Mouse (Mus musculus): ENCODE results near the gene Myo16.

Gene Myo16

DNA sequence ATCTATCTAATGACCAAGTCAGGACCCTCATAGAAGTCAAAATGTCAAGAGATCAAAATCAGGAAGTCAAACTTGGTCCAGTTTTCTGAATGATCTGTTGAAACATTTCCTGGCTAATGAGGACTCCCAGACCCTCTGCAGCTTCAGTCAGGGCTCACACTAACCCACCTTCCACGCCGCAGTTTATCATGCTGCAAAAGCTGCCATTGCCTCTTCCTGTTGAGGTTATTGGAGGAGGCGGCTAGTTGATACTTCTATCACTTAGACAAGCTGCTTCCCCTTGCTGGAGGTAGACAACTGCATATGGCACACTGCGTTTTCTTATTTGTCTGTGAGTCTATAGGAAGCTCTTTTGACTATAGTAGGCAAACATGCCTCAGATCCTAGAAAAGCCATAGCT lies 116.4 kb downstream of the Myo16 start:
- ATAC-seq (ENCODE audit: insufficient number of reproducible peaks, low FRiP score, low TSS enrichment), result no peak

DNA sequence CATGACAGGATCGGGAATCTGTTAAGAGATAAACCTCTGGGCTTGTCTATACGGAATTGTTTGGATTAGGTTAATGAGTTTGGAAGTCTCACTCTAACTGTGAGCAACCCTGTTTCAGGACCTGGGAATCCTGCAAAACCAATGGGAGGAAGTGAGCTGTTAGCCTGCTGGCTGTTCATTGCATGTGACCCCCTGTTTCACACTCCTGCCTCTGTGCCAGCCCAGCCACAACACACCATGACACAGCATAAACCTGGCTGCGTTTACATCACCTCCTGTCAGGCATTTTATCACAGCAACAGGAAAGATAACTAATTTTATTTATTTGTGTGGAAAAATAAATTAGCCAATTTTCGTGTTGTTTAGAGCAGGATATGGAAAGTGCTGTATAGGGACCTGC lies 138.9 kb downstream of the Myo16 start:
- ATAC-seq (ENCODE audit: insufficient number of reproducible peaks, low FRiP score, low TSS enrichment), result no peak

DNA sequence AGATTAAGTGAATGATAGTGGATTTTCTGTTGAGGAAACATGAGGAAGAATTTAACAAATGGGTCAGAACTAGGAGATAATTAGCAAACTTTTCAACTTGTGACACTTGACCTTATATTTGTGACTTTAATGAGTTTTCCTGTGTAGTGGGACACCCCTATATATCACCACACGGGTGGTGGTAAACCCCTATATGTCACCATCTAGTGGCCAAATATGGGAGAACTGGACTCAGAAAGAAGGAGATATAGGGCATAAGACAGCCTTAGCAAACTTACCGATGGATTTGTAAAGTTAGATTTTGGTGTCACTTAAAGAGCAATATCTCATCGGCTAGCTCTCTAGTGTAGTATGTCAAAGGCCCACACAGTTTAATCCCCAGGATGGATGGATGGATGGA lies 147.1 kb downstream of the Myo16 start:
- no peak for ATAC-seq (ENCODE audit: insufficient number of reproducible peaks, low FRiP score, low TSS enrichment)

DNA sequence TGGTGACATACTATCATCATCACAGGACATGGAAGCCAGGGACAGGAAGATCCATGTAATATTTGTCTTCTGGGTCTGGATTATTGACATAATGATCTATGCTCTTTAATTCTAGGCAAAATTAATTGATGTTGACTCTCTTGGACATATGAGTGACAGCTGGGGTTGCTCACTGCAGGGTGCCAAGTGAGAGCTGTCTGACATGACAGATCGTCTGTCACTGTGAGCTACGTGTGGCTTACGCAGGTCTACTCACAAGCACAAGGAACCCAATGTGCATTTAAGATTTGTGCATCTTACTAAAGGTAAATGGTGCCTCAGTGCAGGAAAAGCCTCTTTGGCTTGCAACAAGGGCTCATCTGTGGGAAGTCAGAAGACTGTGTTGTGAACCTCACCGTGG lies 149.3 kb downstream of the Myo16 start:
- ATAC-seq (ENCODE audit: insufficient number of reproducible peaks, low FRiP score, low TSS enrichment), result no peak

DNA sequence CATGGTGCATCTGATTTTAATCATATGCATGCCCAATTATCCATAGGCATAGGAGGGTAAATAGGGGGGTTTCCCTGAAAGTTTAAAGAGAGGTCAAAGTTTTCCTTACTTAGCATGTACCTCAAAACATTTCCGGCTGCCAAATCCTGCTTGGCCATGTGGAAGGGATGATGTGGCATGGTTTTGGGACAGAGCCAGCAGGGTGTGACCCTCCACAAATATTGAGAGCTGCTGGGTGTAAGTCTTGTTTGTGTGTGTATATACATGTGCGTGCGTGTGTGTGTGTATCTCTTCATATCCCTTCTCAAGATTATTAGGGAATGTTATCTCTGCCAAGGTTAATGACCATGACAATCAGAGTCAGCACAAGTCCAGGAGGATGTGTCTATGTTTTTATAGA lies 150.3 kb downstream of the Myo16 start:
- ATAC-seq (ENCODE audit: insufficient number of reproducible peaks, low FRiP score, low TSS enrichment), result no peak

DNA sequence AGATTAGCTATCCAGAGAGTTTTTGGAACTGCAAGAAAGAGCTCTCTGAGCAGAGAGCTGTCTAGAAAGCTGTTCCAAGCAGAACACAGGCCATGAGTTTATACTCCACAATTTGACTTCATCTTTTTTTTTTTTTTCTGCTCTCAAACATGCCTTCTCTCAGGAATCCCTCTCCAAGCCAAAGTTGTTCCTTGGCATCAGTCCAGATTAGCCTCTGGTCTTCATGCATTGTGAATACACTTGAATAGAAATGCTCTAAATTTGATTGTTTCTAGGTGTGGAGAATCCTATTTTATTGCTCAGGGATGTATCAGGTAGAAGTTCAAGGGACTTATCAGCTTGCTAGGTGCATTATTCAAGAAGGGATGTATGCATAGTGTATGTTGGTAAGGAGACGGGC lies 151.0 kb downstream of the Myo16 start:
- no peak for ATAC-seq (ENCODE audit: insufficient number of reproducible peaks, low FRiP score, low TSS enrichment)

DNA sequence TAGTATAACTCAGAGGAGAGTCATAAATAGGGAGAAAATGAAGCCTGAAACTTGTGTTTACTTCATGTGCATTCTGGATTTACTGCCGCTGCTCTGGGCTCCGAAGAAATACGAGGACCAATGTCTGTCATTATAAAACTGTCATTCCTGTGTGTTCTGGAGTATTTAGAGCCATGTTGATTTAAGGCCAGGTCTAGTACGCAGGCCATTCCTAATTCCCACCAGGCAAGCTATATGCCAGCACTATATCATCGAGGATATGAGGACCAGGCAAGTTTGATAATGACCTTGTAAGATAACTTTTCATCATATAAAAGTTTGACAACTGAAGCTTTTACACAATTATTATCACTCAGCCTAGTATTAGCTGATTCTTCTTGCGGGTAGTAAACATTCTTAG lies 153.6 kb downstream of the Myo16 start:
- ATAC-seq (ENCODE audit: insufficient number of reproducible peaks, low FRiP score, low TSS enrichment), result no peak

DNA sequence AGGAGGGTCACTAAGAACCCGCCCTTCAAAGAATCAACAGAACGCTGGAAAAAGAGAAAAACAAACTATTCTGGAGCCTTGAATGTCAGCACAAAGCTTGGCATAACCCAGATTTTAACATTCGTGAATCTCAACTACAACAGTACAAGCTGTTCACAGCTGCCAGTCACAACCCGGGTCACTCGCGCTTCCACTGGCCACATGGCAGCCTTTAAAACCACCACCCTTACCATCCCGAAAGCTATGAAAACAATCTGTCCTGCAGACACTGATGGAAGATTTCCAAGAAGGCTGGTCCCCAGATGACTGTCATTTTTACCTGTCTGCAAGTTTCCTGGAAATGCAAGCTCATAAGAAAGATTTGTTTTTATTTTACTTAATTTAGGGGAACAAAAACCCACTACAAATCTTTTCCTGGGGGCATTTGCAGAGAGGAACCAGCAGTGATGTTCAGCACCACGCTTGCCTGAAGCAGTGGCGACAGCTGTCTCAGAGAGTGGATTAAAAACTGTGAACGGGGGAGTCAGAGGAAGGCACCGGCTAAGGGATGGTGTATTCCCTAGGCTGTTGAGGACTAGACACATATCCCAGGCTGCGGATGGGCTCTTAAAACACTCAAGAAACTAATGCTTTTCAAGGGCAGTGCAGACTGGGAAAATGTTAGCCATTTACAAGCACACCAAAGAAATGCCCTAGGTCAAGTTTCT lies 154.2 kb downstream of the Myo16 start:
- no peak for ATAC-seq (ENCODE audit: insufficient number of reproducible peaks, low FRiP score, low TSS enrichment)

DNA sequence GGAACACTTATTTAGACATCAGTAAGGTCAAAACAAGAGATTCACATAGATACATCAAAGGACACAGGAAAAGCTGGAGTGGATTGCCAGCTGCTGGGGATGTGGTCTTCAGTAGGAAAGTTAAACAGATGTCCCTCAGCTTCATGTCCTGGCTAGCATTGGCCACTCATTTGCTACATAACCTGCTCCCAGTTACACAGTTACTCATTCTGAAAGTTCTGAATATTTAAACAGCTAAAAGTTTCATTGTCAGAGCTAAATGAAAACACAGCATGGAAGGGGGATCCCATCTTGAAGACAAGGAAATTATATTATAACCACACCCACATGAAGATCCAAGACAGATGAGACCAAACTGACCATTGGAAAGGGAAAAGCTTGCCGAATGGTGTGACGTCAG lies 156.8 kb downstream of the Myo16 start:
- no peak for ATAC-seq (ENCODE audit: insufficient number of reproducible peaks, low FRiP score, low TSS enrichment)

DNA sequence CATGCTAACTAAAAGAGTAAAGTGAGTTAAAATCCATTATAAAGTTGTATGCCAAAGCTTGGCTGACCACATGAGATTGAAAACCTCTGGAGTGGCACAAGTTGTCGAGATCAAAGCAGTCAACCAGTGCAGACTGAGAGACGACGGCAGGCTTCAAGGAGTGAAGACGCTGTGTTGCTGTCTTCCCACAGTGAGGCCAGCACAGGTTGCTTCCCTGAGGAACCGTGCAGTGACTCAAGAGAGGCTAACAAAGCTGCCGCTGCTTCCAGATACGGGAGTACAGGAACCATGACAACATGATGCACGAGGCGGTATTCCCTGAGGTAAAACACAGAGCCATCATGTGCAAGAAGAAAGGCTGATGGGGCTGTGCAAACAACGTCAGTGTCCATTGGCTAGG lies 158.6 kb downstream of the Myo16 start:
- ATAC-seq (ENCODE audit: insufficient number of reproducible peaks, low FRiP score, low TSS enrichment), result no peak

DNA sequence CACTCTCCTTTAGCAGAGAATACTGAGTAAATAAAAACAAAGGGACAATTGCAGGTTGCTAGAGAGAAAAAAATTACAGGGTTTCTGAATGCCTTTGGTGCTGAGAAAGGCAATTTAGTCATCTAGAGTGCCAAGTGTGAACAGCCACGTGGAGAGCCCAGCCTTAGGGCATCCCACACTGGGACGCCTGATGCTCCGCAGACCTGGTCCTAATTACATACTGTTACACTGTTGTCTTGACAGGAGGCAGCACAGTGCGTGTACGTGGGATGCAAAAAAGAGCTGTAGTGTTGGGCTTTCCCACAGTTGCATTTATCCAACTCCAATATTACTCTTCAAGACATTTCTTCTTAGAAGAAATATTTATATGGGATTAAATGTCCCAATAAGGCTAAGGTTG lies 162.5 kb downstream of the Myo16 start:
- ATAC-seq (ENCODE audit: insufficient number of reproducible peaks, low FRiP score, low TSS enrichment), result no peak

DNA sequence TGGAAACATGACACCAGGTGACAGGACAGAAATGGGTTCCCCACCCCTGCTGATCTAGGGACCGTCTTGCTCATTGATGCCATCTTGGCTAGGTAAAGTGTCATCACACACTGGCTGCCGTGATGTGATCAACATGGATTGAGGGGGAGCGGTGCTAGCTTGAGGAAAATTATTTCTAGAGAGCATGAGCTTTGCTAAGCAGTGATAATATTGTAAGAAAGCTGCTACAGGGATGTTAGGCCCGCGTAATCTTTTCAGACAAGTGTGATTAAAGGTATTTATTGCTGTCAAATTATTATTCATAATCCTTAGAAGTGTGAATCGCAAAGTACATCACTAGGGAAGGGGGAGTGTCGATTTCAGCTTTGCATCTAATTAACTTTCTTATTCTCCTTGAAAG lies 164.4 kb downstream of the Myo16 start:
- no peak for ATAC-seq (ENCODE audit: insufficient number of reproducible peaks, low FRiP score, low TSS enrichment)

DNA sequence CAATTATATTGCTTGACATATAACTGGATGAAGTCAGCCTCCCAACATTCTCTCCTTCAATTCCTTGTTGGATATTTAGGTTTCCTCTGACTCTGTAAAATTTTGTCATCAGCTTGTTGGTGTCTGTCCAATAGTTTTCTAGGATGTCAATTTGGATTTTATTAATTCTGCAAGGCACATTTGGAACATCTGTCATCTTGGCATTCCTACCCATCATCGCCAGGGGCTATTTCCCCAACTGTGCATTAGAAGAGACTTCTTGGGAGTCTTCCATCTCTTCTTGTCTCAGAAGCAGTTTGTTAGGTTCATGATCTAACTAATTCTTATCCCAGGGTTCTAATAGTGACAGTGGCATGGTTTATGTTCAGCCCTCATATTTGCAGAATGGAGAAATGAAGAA lies 196.7 kb downstream of the Myo16 start:
- no peak for ATAC-seq (ENCODE audit: insufficient number of reproducible peaks, low FRiP score, low TSS enrichment)

DNA sequence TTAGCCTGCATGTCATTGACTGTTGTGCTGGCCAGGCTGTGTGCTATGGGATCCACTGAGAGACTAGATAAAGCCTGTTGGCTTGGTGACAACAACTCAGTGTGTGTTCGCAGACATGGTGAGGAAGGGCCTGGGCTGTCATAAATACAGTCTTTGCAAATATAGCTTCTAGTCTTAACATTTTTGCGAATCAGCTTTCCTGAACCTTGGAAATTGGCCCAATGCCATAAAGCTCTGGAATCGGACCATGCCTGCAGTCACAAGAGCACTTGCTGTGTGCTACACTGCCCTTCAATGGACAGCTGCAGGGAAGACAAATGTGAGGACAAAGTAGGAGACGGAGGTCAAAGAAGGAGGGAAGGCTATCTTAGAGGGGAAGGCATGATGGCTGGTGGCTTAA lies 205.0 kb downstream of the Myo16 start:
- ATAC-seq (ENCODE audit: insufficient number of reproducible peaks, low FRiP score, low TSS enrichment), result no peak

DNA sequence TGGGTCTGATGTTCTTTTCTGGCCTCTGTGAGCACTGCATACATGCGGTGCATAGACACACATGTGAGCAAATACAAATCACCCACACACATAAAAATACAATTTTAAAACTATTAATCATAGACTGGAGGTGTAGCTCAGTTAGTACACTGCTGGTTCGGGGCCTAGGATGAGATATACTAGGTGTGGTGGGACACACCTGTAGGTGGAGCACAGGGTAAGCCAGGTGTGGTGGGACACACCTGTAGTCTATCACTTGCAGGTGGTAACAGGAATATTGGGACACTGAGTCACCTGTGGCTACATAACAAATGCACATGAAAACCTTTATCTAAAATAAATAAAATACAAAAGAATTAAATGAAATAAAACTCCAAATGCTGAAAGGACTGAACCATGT lies 209.2 kb downstream of the Myo16 start:
- ATAC-seq (ENCODE audit: insufficient number of reproducible peaks, low FRiP score, low TSS enrichment), result no peak

DNA sequence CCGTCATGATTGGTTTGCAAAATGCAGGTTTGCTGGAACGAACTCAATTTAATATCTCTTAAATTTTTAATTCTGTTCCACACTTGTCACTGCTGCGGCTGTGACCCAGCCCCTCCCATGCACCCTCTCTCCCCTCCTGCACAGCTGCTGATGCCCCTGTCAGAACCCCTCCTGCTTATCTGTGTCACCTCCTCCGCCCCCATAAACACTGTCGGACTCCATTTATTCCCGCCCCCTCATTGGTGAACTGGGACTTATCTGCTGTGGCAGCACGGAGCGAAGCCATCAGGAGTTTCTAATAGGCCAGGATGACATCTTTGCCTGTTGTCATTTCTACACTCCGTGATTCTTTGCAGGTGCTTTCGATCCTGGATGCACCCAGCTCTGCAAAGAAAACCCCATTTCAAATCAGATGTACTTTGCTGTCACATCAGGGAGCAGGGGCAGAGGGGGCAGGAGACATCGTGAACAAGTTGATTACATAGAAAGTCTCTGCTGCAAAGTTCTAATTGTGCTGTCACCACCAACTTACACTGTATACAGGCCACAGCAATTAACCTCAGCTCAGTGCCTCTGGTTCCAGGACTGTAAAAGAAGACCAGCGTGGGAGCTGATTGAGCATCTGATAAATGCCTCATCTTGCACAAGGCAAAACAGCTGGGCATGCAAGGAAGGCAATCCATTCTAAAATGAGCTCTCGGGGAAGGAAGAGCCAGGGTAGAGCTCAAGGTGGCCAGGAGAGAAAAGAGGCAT lies 210.1 kb downstream of the Myo16 start:
- ATAC-seq (ENCODE audit: insufficient number of reproducible peaks, low FRiP score, low TSS enrichment), result no peak

DNA sequence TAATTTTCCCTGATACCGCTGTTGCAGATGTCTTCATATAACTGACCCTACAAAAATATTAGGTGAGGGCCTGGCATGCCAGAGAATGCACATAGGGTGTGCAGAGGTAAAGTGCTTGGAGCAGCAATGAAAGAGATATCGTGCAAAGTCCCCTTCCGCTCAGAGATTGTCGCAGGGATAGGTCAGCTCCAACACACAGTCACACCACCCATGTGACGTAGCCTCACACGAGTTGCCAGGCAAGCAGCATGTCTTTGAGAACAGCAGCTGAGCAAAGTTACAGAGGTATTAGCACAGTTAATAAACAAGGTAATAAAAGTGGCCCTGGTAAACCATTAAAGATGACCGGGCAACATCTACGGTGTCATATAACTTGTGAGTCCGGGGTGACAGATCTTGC lies 212.4 kb downstream of the Myo16 start:
- no peak for ATAC-seq (ENCODE audit: insufficient number of reproducible peaks, low FRiP score, low TSS enrichment)

DNA sequence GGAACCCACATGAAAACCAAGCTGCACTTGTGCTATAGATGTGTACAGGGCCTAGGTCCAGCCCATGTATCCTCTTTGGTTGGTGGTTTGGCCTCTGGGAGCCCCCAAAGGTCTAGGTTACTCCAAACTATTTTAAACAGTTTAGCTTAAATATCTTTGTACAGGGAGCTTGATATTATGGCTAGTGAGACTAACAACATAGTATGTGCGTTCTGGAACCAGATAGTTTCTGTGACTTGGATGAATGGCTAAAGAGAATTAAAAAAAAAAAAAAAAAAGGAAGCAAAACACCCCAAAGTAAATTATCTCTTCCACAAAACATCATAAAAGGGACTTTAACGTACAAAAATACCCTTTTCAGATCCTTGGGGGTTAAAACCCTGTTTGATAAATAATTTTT lies 218.9 kb downstream of the Myo16 start:
- ATAC-seq (ENCODE audit: insufficient number of reproducible peaks, low FRiP score, low TSS enrichment), result no peak

DNA sequence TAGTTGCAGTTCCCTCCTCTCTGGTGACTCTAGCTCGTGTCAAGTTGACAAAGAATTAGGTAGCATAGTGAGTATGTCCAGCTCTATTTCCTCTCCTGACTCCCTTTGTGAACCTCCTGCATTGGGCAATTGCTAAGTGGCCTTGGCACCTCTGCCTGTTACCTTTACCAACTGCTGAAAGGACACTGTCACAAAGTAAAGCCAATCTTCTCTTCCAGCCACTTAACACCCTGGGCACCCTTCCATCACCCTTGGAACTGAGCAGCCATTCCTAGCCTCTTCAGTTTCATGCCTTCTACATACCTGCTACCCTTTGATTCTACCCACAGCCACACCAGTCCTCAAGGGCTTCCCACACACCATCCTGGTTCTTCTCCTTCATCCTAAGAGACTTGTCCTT lies 233.4 kb downstream of the Myo16 start:
- ATAC-seq (ENCODE audit: insufficient number of reproducible peaks, low FRiP score, low TSS enrichment), result no peak

DNA sequence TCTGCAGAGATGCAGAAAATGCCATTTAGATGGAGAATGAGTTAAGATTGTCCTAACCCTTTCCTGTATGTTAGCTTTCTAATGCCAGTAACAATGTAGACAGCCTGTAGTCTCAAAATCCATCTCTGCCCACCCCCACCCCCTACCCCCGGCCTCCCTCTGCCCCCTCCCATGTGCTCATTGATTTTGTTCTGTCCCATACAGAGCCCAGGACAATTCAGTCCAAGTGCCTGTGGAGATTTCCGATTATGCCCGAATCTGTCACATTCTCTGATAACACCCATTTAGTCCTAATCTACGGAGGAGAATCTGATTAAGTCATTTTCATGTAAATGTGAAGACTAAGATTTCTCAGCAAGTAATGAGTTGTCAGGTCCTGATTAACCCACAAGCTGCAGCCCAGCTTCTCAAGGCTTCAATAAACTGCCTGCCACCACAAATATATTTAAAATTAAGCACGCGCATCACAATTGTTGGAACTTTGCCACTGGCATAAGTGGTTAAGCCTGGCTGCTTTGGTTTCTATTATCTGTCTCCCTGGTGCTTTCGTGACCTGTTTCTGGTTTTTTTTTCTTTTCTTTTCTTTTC lies 237.5 kb downstream of the Myo16 start:
- no peak for ATAC-seq (ENCODE audit: insufficient number of reproducible peaks, low FRiP score, low TSS enrichment)

DNA sequence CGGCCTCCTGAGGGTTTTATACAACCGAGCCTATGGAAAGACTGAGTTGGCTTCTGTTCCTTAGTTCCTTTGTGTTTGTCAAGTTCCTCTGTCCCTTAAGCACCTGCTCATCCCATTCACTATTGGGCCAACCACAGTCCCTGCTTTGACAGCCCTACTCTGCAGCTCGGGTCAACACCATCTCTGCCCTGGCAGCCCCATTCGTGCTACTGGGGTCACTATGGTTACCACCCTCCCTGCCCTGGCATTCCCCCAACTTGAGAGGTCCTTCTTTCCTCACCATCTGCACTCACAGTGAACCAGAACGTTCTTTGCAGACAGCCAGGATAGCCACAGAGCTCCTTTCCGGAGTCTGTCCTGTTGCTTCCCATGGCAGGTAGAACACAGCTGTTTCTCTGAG lies 238.2 kb downstream of the Myo16 start:
- no peak for ATAC-seq (ENCODE audit: insufficient number of reproducible peaks, low FRiP score, low TSS enrichment)

DNA sequence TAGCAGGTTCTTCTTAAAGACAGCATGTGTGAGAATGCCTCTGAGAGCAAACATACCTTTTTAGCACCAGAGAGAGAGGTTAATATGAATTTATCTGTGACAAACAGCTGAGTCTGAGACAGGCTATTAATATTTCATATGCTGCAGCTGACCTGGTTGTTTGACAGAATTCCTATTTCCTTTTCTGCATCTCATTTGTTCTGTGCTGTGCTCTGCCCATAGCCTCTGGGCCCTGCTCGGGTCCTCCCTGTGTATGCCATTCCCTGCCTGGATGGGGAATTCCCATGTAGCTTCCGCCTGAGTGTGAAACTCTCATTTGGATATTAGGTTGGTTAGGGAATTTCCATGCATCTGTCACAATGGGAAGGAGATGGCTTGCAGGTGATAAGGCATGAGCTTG lies 240.8 kb downstream of the Myo16 start:
- ATAC-seq (ENCODE audit: insufficient number of reproducible peaks, low FRiP score, low TSS enrichment), result no peak

Data from cerebellum, adult (tissue).